Mouse (Mus musculus): ENCODE results near the gene Gm5039. TPM values are rescaled to one million over a fixed set of nuclear protein-coding genes. Genes with fewer than 3 reads are reported as not detected.
"Not testable (repeated sequence)": the region's sequence is repeated elsewhere in the genome, so short reads cannot be mapped to it uniquely, and the experiment has no call there.

Gm5039 gene
- polyA plus RNA-seq, 1 experiment: not detected

DNA sequence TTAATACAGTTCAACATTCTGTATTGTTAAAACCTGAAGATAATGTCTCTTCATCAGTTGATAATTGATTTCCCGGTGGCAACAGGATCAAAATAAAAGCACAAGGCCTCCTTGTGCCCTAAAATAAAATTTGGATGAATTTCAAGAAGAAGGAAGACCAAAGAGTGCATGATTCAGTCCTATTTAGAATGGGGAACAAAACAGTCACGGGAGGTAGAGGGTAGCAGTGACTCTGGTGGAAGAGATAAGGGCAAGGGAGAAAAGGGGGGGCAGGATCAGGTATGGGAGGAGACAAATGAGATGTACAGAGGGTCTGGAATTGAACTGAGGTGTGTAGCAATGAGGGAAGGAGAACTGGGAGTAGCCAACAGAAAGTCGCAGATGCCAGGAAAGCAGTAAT, 9.3 kb downstream of the Gm5039 start:
- Histone ChIP-seq H3K27ac (ENCODE audit: insufficient read depth, low read depth, low read length) (no peak overlapping the region), H3K4me1 (ENCODE audit: control insufficient read depth, insufficient read depth, low read length) (no peaks in the 10 kb centered on the region), H3K4me3 (ENCODE audit: insufficient read depth, low read depth, low read length) (no peak overlapping the region)
- TF ChIP-seq CTCF (IDR thresholded peaks at IDR 0.05; ENCODE audit: insufficient read depth, low read depth, low read length) (no peak), POLR2A (IDR thresholded peaks at IDR 0.05; ENCODE audit: insufficient read depth, low read depth, low read length) (no peak)
- WGBS: 59% methylated on average over 3 of the region's 3 CpGs

- H3K27ac ChIP-seq (ENCODE audit: insufficient read depth, low read depth, low read length); H3K4me3 ChIP-seq (ENCODE audit: insufficient read depth, low read depth, low read length); H3K4me1 ChIP-seq (ENCODE audit: control insufficient read depth, insufficient read depth, low read length): not testable (repeated sequence)
- 57% methylated on average over 2 of the region's 2 CpGs for WGBS
These were observed 26.7 kb downstream of the Gm5039 start for GRCm38 (mm10) chr12:88297171-88297570.

GRCm38 (mm10) chr12:88293082-88293481, 30.7 kb downstream of the Gm5039 start:
- not testable (repeated sequence) for H3K4me1 ChIP-seq (ENCODE audit: control insufficient read depth, insufficient read depth, low read length); H3K4me3 ChIP-seq (ENCODE audit: insufficient read depth, low read depth, low read length); H3K27ac ChIP-seq (ENCODE audit: insufficient read depth, low read depth, low read length)
- 73% methylated on average over 4 of the region's 4 CpGs for WGBS

DNA sequence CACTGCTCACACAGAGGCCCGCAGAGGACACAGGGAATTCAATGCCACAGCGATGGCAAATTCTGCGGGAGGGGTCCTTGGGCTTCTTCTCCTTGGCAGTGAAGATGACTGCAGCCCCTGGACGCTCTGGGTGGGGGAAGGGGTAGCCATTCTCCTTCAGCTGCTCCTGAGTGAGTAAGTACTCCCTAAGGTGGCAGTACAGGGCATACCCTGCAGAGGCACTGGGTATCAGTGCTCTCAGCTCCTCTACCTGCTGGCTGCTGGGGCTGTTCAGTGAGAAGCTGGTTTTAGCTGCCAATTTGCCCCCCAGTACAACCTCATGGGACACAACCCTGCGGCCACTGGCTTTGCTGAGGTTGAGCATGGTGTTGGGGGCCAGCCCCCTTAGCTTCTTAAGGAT, 38.6 kb downstream of the Gm5039 start:
- 93% methylated on average over 5 of the region's 5 CpGs for WGBS
- H3K4me1 ChIP-seq (ENCODE audit: control insufficient read depth, insufficient read depth, low read length); H3K4me3 ChIP-seq (ENCODE audit: insufficient read depth, low read depth, low read length); H3K27ac ChIP-seq (ENCODE audit: insufficient read depth, low read depth, low read length): not testable (repeated sequence)

- H3K4me1 ChIP-seq (ENCODE audit: control insufficient read depth, insufficient read depth, low read length); H3K27ac ChIP-seq (ENCODE audit: insufficient read depth, low read depth, low read length); H3K4me3 ChIP-seq (ENCODE audit: insufficient read depth, low read depth, low read length): not testable (repeated sequence)
- WGBS: 90% methylated on average over 5 of the region's 5 CpGs
These were observed 49.4 kb downstream of the Gm5039 start, which contains the start of gene Gm5662 for GRCm38 (mm10) chr12:88274400-88274799. Gene Gm5662 (minus strand): TSS chr12:88274500.

Other genes with a start within 250 kb of the Gm5039 start
- not detected in 2 replicates for gene Gm16368, start 240.3 kb downstream of the Gm5039 start, polyA plus RNA-seq (2012; ENCODE audit: insufficient read depth, insufficient read length, low replicate concordance, missing spikeins)
- not detected in 2 replicates for gene Gm10436, start 141.9 kb downstream of the Gm5039 start, polyA plus RNA-seq (2012; ENCODE audit: insufficient read depth, insufficient read length, low replicate concordance, missing spikeins)
- gene Gm8332, start 73.9 kb downstream of the Gm5039 start, polyA plus RNA-seq (2012; ENCODE audit: insufficient read depth, insufficient read length, low replicate concordance, missing spikeins): not detected in 2 replicates
- not detected in 2 replicates for gene Gm5662, start 49.5 kb downstream of the Gm5039 start, polyA plus RNA-seq (2012; ENCODE audit: insufficient read depth, insufficient read length, low replicate concordance, missing spikeins)
- not detected in 2 replicates for gene Adck1, start 36.5 kb upstream of the Gm5039 start, polyA plus RNA-seq (2012; ENCODE audit: insufficient read depth, insufficient read length, low replicate concordance, missing spikeins)

Measured in olfactory bulb, adult 2 months (tissue).